Mouse (Mus musculus): ENCODE measurements around the gene Actn3.

DNA sequence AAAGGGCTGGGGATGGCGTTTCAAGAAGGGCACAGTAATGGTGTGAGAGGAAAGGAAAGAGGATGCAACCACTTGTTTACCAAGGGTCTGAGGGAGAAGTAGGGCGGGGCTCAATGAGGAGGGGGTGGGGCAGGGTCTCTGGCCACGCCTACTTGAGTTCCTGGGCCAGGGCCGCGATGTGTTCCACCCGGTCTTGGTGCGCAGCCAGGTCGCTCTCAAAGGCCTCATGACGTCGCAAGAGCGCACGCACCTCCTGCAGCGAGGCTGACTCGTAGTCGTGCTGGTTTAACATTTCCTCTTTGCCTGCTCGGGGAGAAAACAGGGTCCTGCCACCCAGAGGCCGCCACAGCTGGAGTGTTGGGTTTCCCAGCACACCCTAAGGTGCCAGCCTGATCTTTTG, 12.6 kb downstream of the Actn3 start:
- TF ChIP-seq POLR2A (IDR thresholded peaks at IDR 0.05; ENCODE audit: borderline replicate concordance, low read depth, low read length) = no peak
- no peak for TF ChIP-seq CTCF (IDR thresholded peaks at IDR 0.05; ENCODE audit: low read depth, low read length)

Data from bone marrow macrophage, adult 2 months (primary cell).